Mouse (Mus musculus): ENCODE measurements around the gene Nifk. TPM values are rescaled to one million over a fixed set of nuclear protein-coding genes. Genes with fewer than 3 reads are reported as not detected.

Gene Nifk
- polyA plus RNA-seq, 1 experiment from 2014 or later: 88.0 TPM

Other genes with a start within 250 kb of the Nifk start
- 0.13 and 0.21 TPM in 2 replicates for gene Gm29106, start 145.3 kb upstream of the Nifk start, polyA plus RNA-seq (2016; fragmentation: Nextera tagmentation; extraction: Ambion mirVana)
- 370 and 397 TPM in 2 replicates for gene Tsn, start 10.1 kb upstream of the Nifk start, polyA plus RNA-seq (2016; fragmentation: Nextera tagmentation; extraction: Ambion mirVana)
- 77.7 and 78.5 TPM in 2 replicates for gene Clasp1, start 67.2 kb downstream of the Nifk start, polyA plus RNA-seq (2016; fragmentation: Nextera tagmentation; extraction: Ambion mirVana)

Measured in limb, embryonic 12.5 days (tissue).